Comparison of ENCODE assay signal across 15 mouse cellular contexts in the genomic region with DNA sequence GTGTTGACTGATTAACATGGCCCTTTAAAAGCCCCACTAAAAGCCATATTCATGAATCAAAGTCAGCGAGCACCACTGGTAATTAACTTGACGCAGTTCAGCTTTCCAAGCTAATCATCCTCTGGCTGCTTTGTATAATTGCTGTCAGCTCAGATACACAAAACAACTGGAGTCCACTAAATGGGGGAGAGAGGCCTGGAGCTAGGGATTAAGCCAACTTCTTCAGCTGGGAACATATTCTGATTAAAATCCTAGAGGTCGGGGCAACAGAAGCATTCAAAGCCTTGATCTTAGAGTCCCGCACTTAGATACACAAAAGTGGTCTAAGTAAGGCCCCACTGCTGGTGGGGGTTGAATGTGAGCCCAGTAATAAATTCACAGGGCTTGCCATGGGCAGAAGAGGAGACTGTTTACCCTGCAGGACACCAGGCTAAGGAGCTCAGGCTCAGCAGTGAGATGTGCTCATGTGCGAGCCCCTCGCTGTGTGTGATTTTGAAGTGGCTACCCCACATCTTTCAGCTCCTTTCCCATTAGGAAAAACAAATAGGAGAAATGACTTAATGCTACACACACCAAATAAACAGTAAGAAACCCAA. TPM values are rescaled to one million over a fixed set of nuclear protein-coding genes. Genes with fewer than 3 reads are reported as not detected.
DNase-seq lines count a peak whose midpoint lies in the region; ATAC-seq lines count a peak whose summit lies in the region.
"Had no signal": no experiment of that assay in that cellular context is flagged by ENCODE, and none has a peak within 500 bp of the region (broad histone marks: within the 10 kb centered on the region; RNA-seq: fewer than 3 reads in every experiment).

No protein-coding gene starts in this region.

- H3K9me3 ChIP-seq in neural tube, embryonic 11.5 days (ENCODE audit: control insufficient read depth, low read length): no peaks in the 10 kb centered on the region
- H3K9me3 ChIP-seq in hindbrain, embryonic 15.5 days: no peaks in the 10 kb centered on the region
- no peaks in the 10 kb centered on the region for H3K9me3 ChIP-seq in midbrain, embryonic 11.5 days (ENCODE audit: control insufficient read depth, low read length)
- no peaks in the 10 kb centered on the region for H3K9me3 ChIP-seq in stomach, embryonic 16.5 days (replicated peaks; ENCODE audit: control insufficient read depth, low read length)
- H3K9me3 ChIP-seq: liver, embryonic 12.5 days had no signal

- DNase-seq in neural tube, embryonic 11.5 days (ENCODE audit: low spot score): no peak
- DNase-seq in neural tube, embryonic 10.5 days (ENCODE audit: extremely low spot score, low spot score): no peak
- DNase-seq in midbrain, embryonic 11.5 days (ENCODE audit: low spot score, missing footprints): peak; percentile 87
- DNase-seq in cerebellum, postnatal 25 days: no peak
- no peak for DNase-seq in left cerebral cortex, adult 9 months (ENCODE audit: low spot score in 2 of 2)
- DNase-seq in layer of hippocampus, postnatal 36 days: no peak
- DNase-seq: adrenal gland, postnatal 25 days; cerebellum, adult 11-12 months; gastrocnemius, adult 2 months; lung, postnatal 4 days; thymus, postnatal 25 days had no signal

- H3K27ac ChIP-seq in neural tube, embryonic 11.5 days (ENCODE audit: low read depth, low read length): peak overlapping the region; percentile 24; the same call in 1 of the 2 replicates
- H3K27ac ChIP-seq in hindbrain, embryonic 15.5 days (replicated peaks): peak overlapping the region; percentile 45; the same call in 1 of the 2 replicates
- no peak overlapping the region for H3K27ac ChIP-seq in midbrain, embryonic 11.5 days (ENCODE audit: low read depth, low read length)
- no peak overlapping the region for H3K27ac ChIP-seq in stomach, embryonic 16.5 days (ENCODE audit: low read length)
- H3K27ac ChIP-seq: gastrocnemius, adult 2 months; liver, embryonic 12.5 days had no signal

- no peak; the same call in 1 of the 2 replicates for ATAC-seq in neural tube, embryonic 11.5 days (ENCODE audit: insufficient read depth, low FRiP score, low TSS enrichment)
- ATAC-seq in hindbrain, embryonic 15.5 days (ENCODE audit: low FRiP score, low read depth): no peak
- ATAC-seq in midbrain, embryonic 11.5 days (ENCODE audit: low FRiP score): peak; percentile 84
- ATAC-seq in stomach, embryonic 16.5 days (ENCODE audit: insufficient read depth, low FRiP score): 0 out of 2 replicates have a peak, but pooled peaks have one; percentile 58
- ATAC-seq: liver, embryonic 12.5 days; Patski had no signal

- no peaks in the 10 kb centered on the region for H3K36me3 ChIP-seq in neural tube, embryonic 11.5 days (ENCODE audit: control insufficient read depth, insufficient read depth, low read length)
- H3K36me3 ChIP-seq in hindbrain, embryonic 15.5 days: no peaks in the 10 kb centered on the region
- no peaks in the 10 kb centered on the region for H3K36me3 ChIP-seq in midbrain, embryonic 11.5 days (ENCODE audit: control insufficient read depth, insufficient read depth, low read length)
- H3K36me3 ChIP-seq in stomach, embryonic 16.5 days (ENCODE audit: control insufficient read depth, insufficient read depth, low read length): no peaks in the 10 kb centered on the region
- H3K36me3 ChIP-seq: liver, embryonic 12.5 days had no signal

- no peak overlapping the region for H3K4me3 ChIP-seq in neural tube, embryonic 11.5 days (ENCODE audit: low read depth, low read length)
- no peak overlapping the region for H3K4me3 ChIP-seq in hindbrain, embryonic 15.5 days
- H3K4me3 ChIP-seq in midbrain, embryonic 11.5 days (ENCODE audit: low read depth, low read length): no peak overlapping the region
- H3K4me3 ChIP-seq in stomach, embryonic 16.5 days (replicated peaks; ENCODE audit: low read length): no peak overlapping the region
- H3K4me3 ChIP-seq: gastrocnemius, adult 2 months; liver, embryonic 12.5 days had no signal

- H3K9ac ChIP-seq in neural tube, embryonic 11.5 days (ENCODE audit: low read length): no peak overlapping the region
- no peak overlapping the region for H3K9ac ChIP-seq in hindbrain, embryonic 15.5 days
- no peak overlapping the region for H3K9ac ChIP-seq in midbrain, embryonic 11.5 days (ENCODE audit: low read length)
- no peak overlapping the region for H3K9ac ChIP-seq in stomach, embryonic 16.5 days (ENCODE audit: low read length)
- H3K9ac ChIP-seq: liver, embryonic 12.5 days had no signal

- H3K4me1 ChIP-seq in neural tube, embryonic 11.5 days (ENCODE audit: control insufficient read depth, insufficient read depth, low read length): no peaks in the 10 kb centered on the region
- H3K4me1 ChIP-seq in hindbrain, embryonic 15.5 days (replicated peaks): peaks cover 4% of the 10 kb centered on the region
- peaks cover 11% of the 10 kb centered on the region for H3K4me1 ChIP-seq in midbrain, embryonic 11.5 days (ENCODE audit: control insufficient read depth, insufficient read depth, low read length)
- H3K4me1 ChIP-seq in stomach, embryonic 16.5 days (ENCODE audit: control insufficient read depth, insufficient read depth, low read length): no peaks in the 10 kb centered on the region
- H3K4me1 ChIP-seq: liver, embryonic 12.5 days had no signal

- WGBS in neural tube, embryonic 11.5 days: 32% methylated on average over 6 of the region's 6 CpGs
- WGBS in hindbrain, embryonic 15.5 days: 26% methylated on average over 6 of the region's 6 CpGs
- WGBS in midbrain, embryonic 11.5 days: 13% methylated on average over 6 of the region's 6 CpGs
- WGBS in stomach, embryonic 16.5 days: 42% methylated on average over 6 of the region's 6 CpGs

- H3K4me2 ChIP-seq in neural tube, embryonic 11.5 days (ENCODE audit: low read depth): no peak overlapping the region
- H3K4me2 ChIP-seq in hindbrain, embryonic 15.5 days: no peak overlapping the region
- H3K4me2 ChIP-seq in midbrain, embryonic 11.5 days: no peak overlapping the region
- H3K4me2 ChIP-seq in stomach, embryonic 16.5 days (ENCODE audit: low read depth, low read length): no peak overlapping the region
- H3K4me2 ChIP-seq: liver, embryonic 12.5 days had no signal

- H3K27me3 ChIP-seq in neural tube, embryonic 11.5 days (ENCODE audit: control insufficient read depth, insufficient read depth, low read length): no peaks in the 10 kb centered on the region
- H3K27me3 ChIP-seq in hindbrain, embryonic 15.5 days: no peaks in the 10 kb centered on the region
- no peaks in the 10 kb centered on the region for H3K27me3 ChIP-seq in midbrain, embryonic 11.5 days (ENCODE audit: control insufficient read depth, insufficient read depth, low read length)
- H3K27me3 ChIP-seq in stomach, embryonic 16.5 days (ENCODE audit: control insufficient read depth, insufficient read depth, low read length): no peaks in the 10 kb centered on the region
- H3K27me3 ChIP-seq: liver, embryonic 12.5 days had no signal

RNA-seq across cellular contexts. Expression of a gene that starts 36.8 kb away (rescaled TPM):
- 7.9 and 9.0 TPM in 2 replicates for polyA plus RNA-seq in neural tube, embryonic 11.5 days (2014; fragmentation: Nextera tagmentation; extraction: Ambion mirVana)
- polyA plus RNA-seq in hindbrain, embryonic 15.5 days (2015; fragmentation: Nextera tagmentation; extraction: Ambion mirVana): 68.5 and 76.7 TPM in 2 replicates
- polyA plus RNA-seq in midbrain, embryonic 11.5 days (2014; fragmentation: Nextera tagmentation; extraction: Ambion mirVana): 7.4 and 8.2 TPM in 2 replicates
- 3.1 and 3.5 TPM in 2 replicates for polyA plus RNA-seq in stomach, embryonic 16.5 days (2015; fragmentation: Nextera tagmentation; extraction: Ambion mirVana)
- 100 to 1,000 TPM; 308 to 321 TPM for total RNA-seq in layer of hippocampus, postnatal 36 days (2021)
- polyA plus RNA-seq: Patski had no signal

Comparison
In these comparisons a context has a peak if more than half of its experiments do, and no peak if none do; other contexts are left out.
1. ATAC-seq: peak in midbrain, embryonic 11.5 days (single experiment) and stomach, embryonic 16.5 days (single experiment); none in neural tube, embryonic 11.5 days (single experiment) and hindbrain, embryonic 15.5 days (single experiment).
2. H3K27ac ChIP-seq: peak in neural tube, embryonic 11.5 days (single experiment) and hindbrain, embryonic 15.5 days (single experiment); none in midbrain, embryonic 11.5 days (single experiment) and stomach, embryonic 16.5 days (single experiment).